Mouse (Mus musculus) limb, embryonic 15.5 days (tissue): ENCODE data around the gene Vapa. TPM values are rescaled to one million over a fixed set of nuclear protein-coding genes. Genes with fewer than 3 reads are reported as not detected.
"Not testable (repeated sequence)": the region's sequence is repeated elsewhere in the genome, so short reads cannot be mapped to it uniquely, and the experiment has no call there.

ENCODE experiments used
- ATAC-seq: fragments of 200-750 bp; cut with Nextera tagmentation; 2 replicates; pipeline ENCODE4 v1.8.0; 2017; ENCODE audit warnings: low read depth, moderate TSS enrichment; ENCODE audit not compliant: insufficient number of reproducible peaks, low FRiP score, low TSS enrichment
- H3K27ac ChIP-seq: fragments of 300-500 bp; sonication (generic); 2 replicates; pipeline ENCODE4 v1.5.1; 2015; ENCODE audit warnings: moderate library complexity, mild to moderate bottlenecking, inconsistent platforms
- H3K27me3 ChIP-seq: fragments of 300-500 bp; sonication (generic); 2 replicates; pipeline ENCODE4 v1.6.1; 2015; ENCODE audit warnings: inconsistent platforms
- H3K36me3 ChIP-seq: fragments of 300-500 bp; sonication (generic); 2 replicates; pipeline ENCODE4 v1.6.1; 2015; ENCODE audit warnings: inconsistent platforms
- H3K4me1 ChIP-seq: fragments of 300-500 bp; sonication (generic); 2 replicates; pipeline ENCODE4 v1.6.1; 2015; ENCODE audit warnings: inconsistent platforms
- H3K4me2 ChIP-seq: fragments of 300-500 bp; sonication (generic); 2 replicates; pipeline ENCODE4 v1.6.1; 2015; ENCODE audit warnings: mild to moderate bottlenecking, inconsistent platforms
- H3K4me3 ChIP-seq: fragments of 300-500 bp; sonication (generic); 2 replicates; pipeline ENCODE4 v1.5.1; 2015; ENCODE audit warnings: mild to moderate bottlenecking, inconsistent platforms
- H3K9ac ChIP-seq: fragments of 300-500 bp; sonication (generic); 2 replicates; pipeline ENCODE4 v1.6.1; 2015; ENCODE audit warnings: inconsistent platforms
- H3K9me3 ChIP-seq: fragments of 300-500 bp; sonication (generic); 2 replicates; pipeline ENCODE4 v1.6.1; 2016; ENCODE audit warnings: inconsistent platforms
- WGBS: fragments of 180-500 bp; shearing (Covaris S2); methylation state at CpG from one replicate; pipeline ENCODE4 v1.1.7; 2015; 5-methylcytosine and 5-hydroxymethylcytosine counted together
- polyA plus RNA-seq: library from polyadenylated mRNA; unstranded; fragments of >200 nt; fragmentation: Nextera tagmentation; extraction: Ambion mirVana; gene quantifications from 2 replicates; pipeline ENCODE4 v1.2.1, GENCODE M21; 2015

The Vapa gene
- polyA plus RNA-seq, 1 experiment from 2014 or later = 181 TPM

- Histone ChIP-seq H3K4me2 (peak overlapping the region; percentile 22; the same call in 1 of the 2 replicates), H3K9ac (no peak overlapping the region), H3K27ac (peak overlapping the region; percentile 69), H3K4me3 (no peak overlapping the region), H3K9me3 (no peaks in the 10 kb centered on the region), H3K36me3 (no peaks in the 10 kb centered on the region), H3K4me1 (peaks cover 19% of the 10 kb centered on the region), H3K27me3 (no peaks in the 10 kb centered on the region)
- WGBS = 62% methylated on average over 5 of the region's 5 CpGs
- ATAC-seq = no peak
These were observed 30.2 kb upstream of the Vapa start for GRCm38 (mm10) chr17:65643579-65643978.

DNA sequence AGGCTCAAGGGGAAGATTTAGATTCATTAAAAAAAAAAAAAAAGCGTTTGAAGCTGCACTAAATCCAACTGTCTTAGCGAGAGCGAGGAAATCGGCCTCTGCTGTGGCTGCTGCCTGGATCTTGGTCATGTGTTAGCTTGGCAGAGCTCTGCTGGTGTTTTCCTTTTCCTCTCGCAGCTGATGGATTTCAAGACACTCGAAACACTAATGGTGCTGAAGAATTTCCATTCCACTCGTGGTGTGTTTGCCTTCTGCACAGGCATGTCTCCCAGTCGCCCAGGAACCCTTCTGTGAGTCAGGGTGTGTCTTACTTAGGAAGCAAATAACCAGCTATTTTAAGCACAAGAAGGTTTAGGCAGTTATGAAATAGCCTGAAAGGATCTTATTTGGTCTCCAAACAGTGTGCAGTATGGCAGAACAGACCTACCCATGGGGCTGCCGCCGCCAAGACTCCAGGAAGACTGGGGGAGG lies 29.7 kb upstream of the Vapa start:
- H3K4me3 ChIP-seq = no peak overlapping the region
- no peaks in the 10 kb centered on the region for H3K27me3 ChIP-seq
- no peaks in the 10 kb centered on the region for H3K36me3 ChIP-seq
- H3K4me1 ChIP-seq = peaks cover 19% of the 10 kb centered on the region
- no peak overlapping the region for H3K9ac ChIP-seq
- H3K9me3 ChIP-seq = no peaks in the 10 kb centered on the region
- H3K27ac ChIP-seq = peak overlapping the region; percentile 69
- H3K4me2 ChIP-seq = peak overlapping the region; percentile 22
- no peak for ATAC-seq
- WGBS = 23% methylated on average over 10 of the region's 10 CpGs

GRCm38 (mm10) chr17:65642578-65642991 lies 29.2 kb upstream of the Vapa start:
- peaks cover 19% of the 10 kb centered on the region for H3K4me1 ChIP-seq
- 53% methylated on average over 5 of the region's 5 CpGs for WGBS
- no peak overlapping the region for H3K4me3 ChIP-seq
- ATAC-seq = no peak
- no peaks in the 10 kb centered on the region for H3K36me3 ChIP-seq
- peak overlapping the region; percentile 69; the same call in 1 of the 2 replicates for H3K27ac ChIP-seq
- no peaks in the 10 kb centered on the region for H3K9me3 ChIP-seq
- 0 out of 2 replicates have a peak overlapping the region, but pooled peaks have one; percentile 22 for H3K4me2 ChIP-seq
- no peak overlapping the region for H3K9ac ChIP-seq
- H3K27me3 ChIP-seq = no peaks in the 10 kb centered on the region

GRCm38 (mm10) chr17:65641734-65642218 lies 28.4 kb upstream of the Vapa start, which contains the start of gene Txndc2:
Gene Txndc2, minus strand, starts transcription at chr17:65642168.
- Histone ChIP-seq H3K9me3 (no peaks in the 10 kb centered on the region), H3K4me2 (peak within 1 kb of the TSS; percentile 22; the same call in 1 of the 2 replicates), H3K36me3 (no peaks in the 10 kb centered on the region), H3K9ac (no peak within 1 kb of the TSS), H3K27me3 (no peaks in the 10 kb centered on the region), H3K27ac (peak within 1 kb of the TSS; percentile 69), H3K4me3 (no peak within 1 kb of the TSS), H3K4me1 (peaks cover 19% of the 10 kb centered on the region)
- ATAC-seq = no peak
- WGBS = 85% methylated on average over 11 of the region's 11 CpGs

- no peaks in the 10 kb centered on the region for H3K9me3 ChIP-seq
- peaks cover 19% of the 10 kb centered on the region for H3K4me1 ChIP-seq
- WGBS = 83% methylated on average over 1 of the region's 1 CpGs
- H3K36me3 ChIP-seq = no peaks in the 10 kb centered on the region
- H3K4me3 ChIP-seq = no peak overlapping the region
- H3K9ac ChIP-seq = no peak overlapping the region
- H3K27me3 ChIP-seq = no peaks in the 10 kb centered on the region
- H3K4me2 ChIP-seq = no peak overlapping the region
- ATAC-seq = no peak
- H3K27ac ChIP-seq = no peak overlapping the region
These were observed 25.8 kb upstream of the Vapa start for GRCm38 (mm10) chr17:65639144-65639543.

DNA sequence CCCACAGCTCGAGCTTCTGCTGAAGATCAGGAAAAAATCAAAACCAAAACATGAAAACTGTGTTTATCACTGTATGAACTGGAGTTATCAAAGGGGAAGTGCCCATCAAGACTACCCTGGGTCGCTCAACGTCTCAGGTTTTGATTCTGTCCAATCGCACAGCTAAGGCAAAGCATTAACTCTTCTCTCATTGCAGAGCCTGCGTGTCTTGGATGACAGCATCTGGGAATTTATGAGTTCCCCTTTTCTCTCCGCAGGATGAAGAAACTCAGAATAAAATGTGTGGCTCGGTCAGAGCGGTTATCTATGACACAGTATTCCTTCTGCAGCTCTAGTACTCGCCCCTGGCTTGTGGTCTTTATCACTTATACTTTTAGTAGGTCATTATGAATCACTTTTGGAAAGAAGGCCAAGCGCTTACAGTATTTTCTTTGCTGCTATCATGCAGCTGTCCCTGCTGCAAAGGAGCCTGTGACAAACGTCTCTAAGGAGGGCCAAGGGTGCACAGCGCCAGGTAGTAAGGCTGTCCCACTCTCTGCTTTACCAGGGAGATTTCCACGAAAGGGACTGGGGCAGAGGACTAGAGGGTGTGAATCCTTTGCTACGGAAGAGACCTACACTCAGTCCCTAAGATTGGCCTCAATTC lies 22.5 kb upstream of the Vapa start:
- H3K4me2 ChIP-seq = no peak overlapping the region
- no peak overlapping the region for H3K4me3 ChIP-seq
- no peaks in the 10 kb centered on the region for H3K4me1 ChIP-seq
- H3K9ac ChIP-seq = no peak overlapping the region
- ATAC-seq = no peak
- no peaks in the 10 kb centered on the region for H3K9me3 ChIP-seq
- WGBS = 68% methylated on average over 14 of the region's 14 CpGs
- no peaks in the 10 kb centered on the region for H3K36me3 ChIP-seq
- no peaks in the 10 kb centered on the region for H3K27me3 ChIP-seq
- H3K27ac ChIP-seq = no peak overlapping the region

- Histone ChIP-seq H3K27ac (no peak overlapping the region), H3K36me3 (no peaks in the 10 kb centered on the region), H3K9ac (no peak overlapping the region), H3K4me3 (no peak overlapping the region), H3K4me1 (no peaks in the 10 kb centered on the region), H3K4me2 (no peak overlapping the region), H3K27me3 (no peaks in the 10 kb centered on the region), H3K9me3 (no peaks in the 10 kb centered on the region)
- no peak for ATAC-seq
- 79% methylated on average over 6 of the region's 6 CpGs for WGBS
These were observed 16.6 kb upstream of the Vapa start for GRCm38 (mm10) chr17:65629943-65630342.

- H3K9ac ChIP-seq, ATAC-seq, H3K4me2 ChIP-seq, H3K27ac ChIP-seq, H3K27me3 ChIP-seq, H3K4me3 ChIP-seq, H3K4me1 ChIP-seq, H3K36me3 ChIP-seq, H3K9me3 ChIP-seq: not testable (repeated sequence)
- WGBS = 59% methylated on average over 13 of the region's 13 CpGs
These were observed 15.6 kb upstream of the Vapa start for GRCm38 (mm10) chr17:65628823-65629532.

GRCm38 (mm10) chr17:65626301-65626700 lies 12.9 kb upstream of the Vapa start:
- no peak overlapping the region for H3K4me3 ChIP-seq
- H3K4me2 ChIP-seq = no peak overlapping the region
- H3K9me3 ChIP-seq = no peaks in the 10 kb centered on the region
- H3K4me1 ChIP-seq = no peaks in the 10 kb centered on the region
- H3K27me3 ChIP-seq = no peaks in the 10 kb centered on the region
- no peak overlapping the region for H3K9ac ChIP-seq
- H3K36me3 ChIP-seq = no peaks in the 10 kb centered on the region
- WGBS = 84% methylated on average over 6 of the region's 6 CpGs
- ATAC-seq = no peak
- no peak overlapping the region for H3K27ac ChIP-seq

DNA sequence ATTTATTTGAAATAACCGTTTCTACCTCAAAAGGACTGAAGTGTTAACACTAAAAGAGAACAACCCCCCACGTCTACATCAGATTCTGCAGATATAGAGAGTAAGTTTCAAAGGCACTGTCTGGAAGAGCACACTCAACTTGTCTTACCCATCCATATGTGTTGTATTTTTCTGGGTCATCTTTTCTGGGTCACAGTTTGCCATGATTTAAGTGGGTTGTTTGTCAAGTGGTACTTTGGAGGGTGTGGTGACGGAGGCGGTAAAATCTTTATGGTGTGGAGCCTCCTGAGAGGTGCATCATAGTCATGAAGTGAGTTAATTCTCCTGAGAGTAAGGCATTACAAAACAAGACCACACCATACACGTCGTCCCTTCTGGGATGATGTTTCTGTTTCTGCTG lies 12.2 kb upstream of the Vapa start:
- Histone ChIP-seq H3K9me3 (no peaks in the 10 kb centered on the region), H3K27ac (no peak overlapping the region), H3K9ac (no peak overlapping the region), H3K27me3 (no peaks in the 10 kb centered on the region), H3K4me1 (no peaks in the 10 kb centered on the region), H3K36me3 (no peaks in the 10 kb centered on the region), H3K4me3 (no peak overlapping the region), H3K4me2 (no peak overlapping the region)
- 87% methylated on average over 6 of the region's 6 CpGs for WGBS
- no peak for ATAC-seq

DNA sequence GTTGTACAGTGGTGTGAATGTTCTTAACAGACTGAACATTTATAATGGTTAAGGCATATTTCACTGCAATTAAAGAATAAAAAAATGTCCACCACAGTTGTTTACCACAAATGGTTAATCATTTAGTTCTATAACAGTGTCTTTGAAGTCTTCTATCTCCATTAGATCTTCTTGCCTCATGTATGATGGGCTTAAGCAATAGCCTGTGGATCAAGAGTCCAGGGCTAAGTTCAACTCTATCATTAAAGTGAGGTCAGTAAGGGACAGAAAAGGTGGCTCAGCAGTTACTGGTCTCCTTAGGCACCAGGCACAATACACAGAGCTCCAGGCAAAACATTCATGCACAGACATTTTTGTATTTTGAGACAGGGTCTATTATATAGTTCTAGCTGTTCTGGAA lies 9.8 kb upstream of the Vapa start:
- no peaks in the 10 kb centered on the region for H3K9me3 ChIP-seq
- H3K4me2 ChIP-seq = no peak overlapping the region
- no peak overlapping the region for H3K9ac ChIP-seq
- no peak for ATAC-seq
- H3K27me3 ChIP-seq = no peaks in the 10 kb centered on the region
- no peak overlapping the region for H3K4me3 ChIP-seq
- no peak overlapping the region for H3K27ac ChIP-seq
- no peaks in the 10 kb centered on the region for H3K36me3 ChIP-seq
- no peaks in the 10 kb centered on the region for H3K4me1 ChIP-seq

DNA sequence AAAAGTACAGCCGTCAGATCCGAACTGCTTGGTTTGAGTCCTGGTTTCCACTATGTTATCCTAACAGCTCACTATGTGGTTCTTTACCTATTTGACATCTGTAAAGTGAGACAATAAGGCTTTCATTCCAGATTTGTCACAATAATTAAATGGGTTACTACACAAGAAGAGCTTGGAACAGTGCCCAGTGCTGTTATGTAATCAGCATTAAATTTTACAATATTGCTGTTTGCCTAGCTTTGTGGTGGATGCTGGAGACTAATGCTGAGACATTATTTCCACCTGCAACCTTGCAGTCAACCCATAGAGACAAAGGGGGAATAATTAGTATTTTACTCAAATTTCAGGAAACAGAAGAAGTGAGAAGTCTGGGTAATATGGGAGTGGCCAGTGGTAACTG lies 5.1 kb upstream of the Vapa start:
- H3K9me3 ChIP-seq = no peaks in the 10 kb centered on the region
- ATAC-seq = no peak
- peaks cover 6% of the 10 kb centered on the region for H3K4me1 ChIP-seq
- no peak overlapping the region for H3K4me3 ChIP-seq
- no peak overlapping the region for H3K27ac ChIP-seq
- no peaks in the 10 kb centered on the region for H3K36me3 ChIP-seq
- WGBS = 59% methylated on average over 2 of the region's 2 CpGs
- H3K4me2 ChIP-seq = no peak overlapping the region
- H3K27me3 ChIP-seq = no peaks in the 10 kb centered on the region
- H3K9ac ChIP-seq = no peak overlapping the region
